Mouse (Mus musculus): ENCODE measurements around the gene Trmt2a.

GRCm38 (mm10) chr16:18201620-18202019 is 46.9 kb upstream of the Trmt2a start:
- no peak for TF ChIP-seq HCFC1 (IDR thresholded peaks at IDR 0.05; ENCODE audit: borderline replicate concordance, insufficient read depth, low read length)
- TF ChIP-seq CHD2 (IDR thresholded peaks at IDR 0.05; ENCODE audit: low read depth, low read length), result no peak

Measured in ES-E14 (cell line).